ENCODE assay signal across 17 mouse cellular contexts in genomic region chr2:118465894-118466293, GRCm38 (mm10).
"Had no signal": no experiment of that assay in that cellular context is flagged by ENCODE, and none has a peak within 500 bp of the region (broad histone marks: within the 10 kb centered on the region; RNA-seq: fewer than 3 reads in every experiment).

No protein-coding gene starts in this region.

- H3K27me3 ChIP-seq: liver, embryonic 13.5 days; midbrain, embryonic 12.5 days; midbrain, embryonic 15.5 days; neural tube, embryonic 13.5 days; stomach, embryonic 15.5 days had no signal

- H3K9me3 ChIP-seq: liver, embryonic 13.5 days; midbrain, embryonic 12.5 days; midbrain, embryonic 15.5 days; neural tube, embryonic 13.5 days; stomach, embryonic 15.5 days had no signal

- H3K4me3 ChIP-seq: left cerebral cortex, adult 2 months; liver, embryonic 13.5 days; midbrain, embryonic 12.5 days; midbrain, embryonic 15.5 days; myocyte; neural tube, embryonic 13.5 days; stomach, embryonic 15.5 days had no signal

- H3K4me1 ChIP-seq: liver, embryonic 13.5 days; midbrain, embryonic 12.5 days; midbrain, embryonic 15.5 days; neural tube, embryonic 13.5 days; stomach, embryonic 15.5 days had no signal

- ATAC-seq: midbrain, embryonic 15.5 days had no signal

- H3K27ac ChIP-seq: left cerebral cortex, adult 2 months; liver, embryonic 13.5 days; midbrain, embryonic 12.5 days; midbrain, embryonic 15.5 days; neural tube, embryonic 13.5 days; stomach, embryonic 15.5 days had no signal

- DNase-seq: kidney, adult 9 months; kidney, postnatal 14 days; layer of hippocampus, adult 9-11 months; layer of hippocampus, postnatal 36 days; liver, embryonic 13.5 days; lung, adult 2 months; lung, postnatal 14 days; lung, postnatal 4 days; right cerebral cortex, postnatal 25 days; spleen, adult 18-20 months; thymus, postnatal 25 days had no signal

- H3K4me2 ChIP-seq: liver, embryonic 13.5 days; midbrain, embryonic 12.5 days; midbrain, embryonic 15.5 days; neural tube, embryonic 13.5 days; stomach, embryonic 15.5 days had no signal

- H3K9ac ChIP-seq: liver, embryonic 13.5 days; midbrain, embryonic 12.5 days; midbrain, embryonic 15.5 days; neural tube, embryonic 13.5 days; stomach, embryonic 15.5 days had no signal
